Mouse (Mus musculus) skeletal muscle tissue, adult 2 months (tissue): ENCODE results near the gene Pkdrej.

Experiments used
- DNase-seq: peaks from one replicate; pipeline ENCODE4 v3.0.0-alpha.2; 2012; ENCODE audit warnings: low read depth, low spot score

Pkdrej gene

DNA sequence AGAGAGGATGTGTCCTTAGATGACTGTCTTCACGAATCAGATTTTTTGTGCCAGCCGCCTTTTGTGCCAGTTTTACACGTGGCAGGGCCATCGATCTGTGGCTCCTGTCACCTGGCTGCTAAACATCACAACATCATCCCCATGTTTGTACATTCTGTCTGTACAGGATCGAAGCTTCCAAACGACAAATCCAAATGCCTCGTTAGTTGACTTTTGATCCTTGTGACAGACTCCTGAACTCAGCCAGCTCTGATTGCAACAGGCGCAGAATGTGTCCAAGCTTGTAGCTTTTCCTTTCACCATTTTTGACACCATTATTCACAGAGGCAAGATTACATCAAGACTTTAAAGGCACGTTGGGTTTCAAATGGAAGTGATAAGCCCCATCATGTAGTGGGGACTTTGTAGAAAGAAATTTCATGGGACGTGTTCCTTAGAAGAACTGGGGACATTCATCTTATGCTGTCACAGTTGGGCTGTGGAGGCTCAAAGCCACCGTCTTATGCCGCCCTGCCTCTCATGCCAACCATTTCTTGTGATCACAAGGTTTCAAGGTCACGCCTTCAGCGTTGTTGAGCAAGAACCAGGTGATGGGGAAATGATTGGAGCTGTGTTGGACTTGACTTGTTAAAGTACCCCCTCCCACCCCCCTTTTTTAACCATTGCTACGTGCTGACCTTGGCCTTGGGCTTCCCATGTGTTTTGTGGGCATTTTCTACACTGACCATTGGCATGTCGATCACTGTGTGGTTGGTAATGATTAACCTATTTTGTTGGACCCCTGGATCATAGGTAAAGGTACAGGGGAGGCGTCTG, 50.0 kb downstream of the Pkdrej start:
- DNase-seq, result no peak

GRCm38 (mm10) chr15:85768991-85769390, 52.5 kb downstream of the Pkdrej start:
- no peak for DNase-seq

DNA sequence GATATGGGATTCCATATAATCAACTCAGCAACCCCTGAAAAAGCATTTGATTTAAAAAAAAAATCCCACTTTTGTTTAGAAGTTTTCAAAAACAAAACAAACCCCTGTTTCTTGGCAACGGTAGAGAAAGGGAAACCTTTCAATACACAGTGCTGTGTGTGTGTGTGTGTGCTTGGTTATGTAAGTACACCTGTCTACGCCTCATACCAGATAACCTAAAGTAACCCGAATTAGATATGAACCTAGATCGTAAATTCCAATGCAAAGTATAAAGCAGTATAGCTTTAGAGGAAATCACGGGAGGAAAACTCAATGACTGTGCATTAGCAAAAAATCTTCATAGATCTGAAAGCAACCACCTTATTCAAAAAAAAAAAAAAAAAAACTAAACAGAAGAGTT, 54.9 kb downstream of the Pkdrej start:
- DNase-seq, result no peak

DNA sequence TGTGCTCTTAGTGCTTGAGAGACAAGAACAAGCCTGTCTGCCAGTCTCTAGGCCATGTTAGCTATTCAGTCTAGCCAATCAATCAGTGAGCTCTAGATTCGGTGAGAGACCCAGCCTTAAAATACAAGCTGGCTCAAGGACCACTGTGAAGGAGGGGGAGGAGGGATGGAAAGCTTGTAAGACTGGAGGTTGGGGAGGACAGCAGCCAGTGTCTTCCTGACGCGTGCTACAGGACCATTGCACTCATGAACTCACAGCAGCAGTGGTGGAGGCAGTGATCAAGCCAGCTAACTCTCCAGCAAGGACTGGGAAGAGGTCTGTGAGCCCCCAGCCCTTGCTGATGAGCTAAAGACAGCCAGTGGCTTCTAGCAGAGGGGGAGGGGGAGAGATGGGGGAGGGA, 56.5 kb downstream of the Pkdrej start:
- no peak for DNase-seq
